Mouse (Mus musculus) bone marrow, adult 2 months (tissue): ENCODE results near the gene Fbxo24.

Experiments
- CTCF ChIP-seq: fragments of 200-500 bp; IDR thresholded peaks from 2 replicates; pipeline ENCODE4 v1.5.1; 2011; ENCODE audit warnings: low read length, control low read depth; ENCODE audit not compliant: control insufficient read depth, insufficient read depth
- POLR2A ChIP-seq: fragments of 200-500 bp; IDR thresholded peaks from 2 replicates; pipeline ENCODE4 v1.6.1; 2011; ENCODE audit warnings: low read depth, mild to moderate bottlenecking, control low read depth, low read length, borderline replicate concordance; ENCODE audit not compliant: control insufficient read depth

- no peak for TF ChIP-seq POLR2A
- TF ChIP-seq CTCF: no peak
Measured at GRCm38 (mm10) chr5:137599600-137599999, 29.2 kb downstream of the Fbxo24 start.
